Mouse (Mus musculus) E14TG2a.4 (cell line): Measurements from ENCODE around the gene Snai3.

Experiments
- H3K27me3 ChIP-seq: 2 replicates; pipeline ENCODE4 v1.6.1; 2014; ENCODE audit warnings: low read length, control low read depth; ENCODE audit not compliant: insufficient read depth
- H3K36me3 ChIP-seq: 2 replicates; pipeline ENCODE4 v1.6.1; 2014; ENCODE audit warnings: low read length, control low read depth; ENCODE audit not compliant: insufficient read depth
- H3K4me1 ChIP-seq: replicated peaks from 2 replicates; pipeline ENCODE4 v1.6.1; 2014; ENCODE audit warnings: low read depth, low read length, control low read depth
- H3K4me3 ChIP-seq: replicated peaks from 2 replicates; pipeline ENCODE4 v1.5.1; 2014; ENCODE audit warnings: mild to moderate bottlenecking, low read length
- H3K9me3 ChIP-seq: 2 replicates; pipeline ENCODE4 v1.6.1; 2014; ENCODE audit warnings: low read length, control low read depth
- CTCF ChIP-seq: conservative IDR thresholded peaks from 2 replicates; pipeline ENCODE4 v1.5.1; 2014; ENCODE audit warnings: low read length
- NANOG ChIP-seq: IDR thresholded peaks from 2 replicates; pipeline ENCODE4 v1.6.1; 2014; ENCODE audit warnings: borderline replicate concordance, low read length, mixed read lengths
- POU5F1 ChIP-seq: IDR thresholded peaks from 2 replicates; pipeline ENCODE4 v1.6.1; 2014; ENCODE audit warnings: low read length, borderline replicate concordance

Snai3 gene

GRCm38 (mm10) chr8:122463651-122464640 is 3.4 kb upstream of the Snai3 start:
- peaks cover 47% of the 10 kb centered on the region for H3K27me3 ChIP-seq
- peaks cover 34% of the 10 kb centered on the region for H3K36me3 ChIP-seq
- no peak for TF ChIP-seq NANOG
- no peak for TF ChIP-seq CTCF
- no peak for TF ChIP-seq POU5F1
- no peak overlapping the region for H3K4me3 ChIP-seq
- H3K4me1 ChIP-seq: peaks cover 73% of the 10 kb centered on the region
- no peaks in the 10 kb centered on the region for H3K9me3 ChIP-seq

- H3K27me3 ChIP-seq: peaks cover 52% of the 10 kb centered on the region
- H3K9me3 ChIP-seq: no peaks in the 10 kb centered on the region
- TF ChIP-seq POU5F1 (no peak), NANOG (no peak), CTCF (no peak)
- H3K4me3 ChIP-seq: no peak overlapping the region
- H3K4me1 ChIP-seq: peaks cover 68% of the 10 kb centered on the region
- peaks cover 21% of the 10 kb centered on the region for H3K36me3 ChIP-seq
Measured at GRCm38 (mm10) chr8:122462510-122462909, 2.0 kb upstream of the Snai3 start.

GRCm38 (mm10) chr8:122461473-122462148 is 1.1 kb upstream of the Snai3 start:
- H3K4me3 ChIP-seq: peak overlapping the region; percentile 82
- H3K4me1 ChIP-seq: peaks cover 72% of the 10 kb centered on the region
- H3K9me3 ChIP-seq: no peaks in the 10 kb centered on the region
- peaks cover 20% of the 10 kb centered on the region for H3K36me3 ChIP-seq
- TF ChIP-seq NANOG (no peak; the same call in 1 of the 2 replicates), POU5F1 (no peak)
- H3K27me3 ChIP-seq: peaks cover 54% of the 10 kb centered on the region

GRCm38 (mm10) chr8:122459990-122460389 is 543 bp downstream of the Snai3 start:
- Histone ChIP-seq H3K27me3 (peaks cover 56% of the 10 kb centered on the region), H3K36me3 (peaks cover 28% of the 10 kb centered on the region), H3K4me3 (peak overlapping the region; percentile 82), H3K9me3 (no peaks in the 10 kb centered on the region), H3K4me1 (peaks cover 71% of the 10 kb centered on the region)
- no peak for TF ChIP-seq POU5F1
- TF ChIP-seq CTCF: no peak
- no peak for TF ChIP-seq NANOG

- TF ChIP-seq NANOG (no peak), CTCF (peak; percentile 69)
- Histone ChIP-seq H3K9me3 (no peaks in the 10 kb centered on the region), H3K27me3 (peaks cover 56% of the 10 kb centered on the region), H3K4me3 (peak overlapping the region; percentile 82), H3K4me1 (peaks cover 70% of the 10 kb centered on the region), H3K36me3 (peaks cover 32% of the 10 kb centered on the region)
Measured at GRCm38 (mm10) chr8:122459218-122459900, 1.2 kb downstream of the Snai3 start.

GRCm38 (mm10) chr8:122457171-122457570 is 3.4 kb downstream of the Snai3 start:
- H3K36me3 ChIP-seq: peaks cover 37% of the 10 kb centered on the region
- no peak for TF ChIP-seq POU5F1
- no peak for TF ChIP-seq CTCF
- no peak for TF ChIP-seq NANOG
- H3K4me3 ChIP-seq: no peak overlapping the region
- H3K27me3 ChIP-seq: peaks cover 36% of the 10 kb centered on the region
- no peaks in the 10 kb centered on the region for H3K9me3 ChIP-seq
- H3K4me1 ChIP-seq: peaks cover 62% of the 10 kb centered on the region

- no peak overlapping the region for H3K4me3 ChIP-seq
- no peak for TF ChIP-seq CTCF
- no peak for TF ChIP-seq NANOG
- TF ChIP-seq POU5F1: no peak
- peaks cover 37% of the 10 kb centered on the region for H3K36me3 ChIP-seq
- H3K4me1 ChIP-seq: peaks cover 46% of the 10 kb centered on the region
- H3K27me3 ChIP-seq: peaks cover 11% of the 10 kb centered on the region
- no peaks in the 10 kb centered on the region for H3K9me3 ChIP-seq
Measured at GRCm38 (mm10) chr8:122454409-122454808, 6.1 kb downstream of the Snai3 start.

- no peaks in the 10 kb centered on the region for H3K9me3 ChIP-seq
- no peak for TF ChIP-seq POU5F1
- no peak for TF ChIP-seq NANOG
- TF ChIP-seq CTCF: no peak
- peaks cover 33% of the 10 kb centered on the region for H3K36me3 ChIP-seq
- H3K4me1 ChIP-seq: peaks cover 32% of the 10 kb centered on the region
- no peak overlapping the region for H3K4me3 ChIP-seq
- H3K27me3 ChIP-seq: peaks cover 12% of the 10 kb centered on the region; the same call in 1 of the 2 replicates
Measured at GRCm38 (mm10) chr8:122452154-122452553, 8.4 kb downstream of the Snai3 start.
